Mouse (Mus musculus): ENCODE measurements at regions not wholly inside any gene's neighbourhood (a gene's known extent, or its start where the extent isn't known, plus 50 kb on each side); places are given as distances from the start of the nearest gene placed in this dataset.

DNA sequence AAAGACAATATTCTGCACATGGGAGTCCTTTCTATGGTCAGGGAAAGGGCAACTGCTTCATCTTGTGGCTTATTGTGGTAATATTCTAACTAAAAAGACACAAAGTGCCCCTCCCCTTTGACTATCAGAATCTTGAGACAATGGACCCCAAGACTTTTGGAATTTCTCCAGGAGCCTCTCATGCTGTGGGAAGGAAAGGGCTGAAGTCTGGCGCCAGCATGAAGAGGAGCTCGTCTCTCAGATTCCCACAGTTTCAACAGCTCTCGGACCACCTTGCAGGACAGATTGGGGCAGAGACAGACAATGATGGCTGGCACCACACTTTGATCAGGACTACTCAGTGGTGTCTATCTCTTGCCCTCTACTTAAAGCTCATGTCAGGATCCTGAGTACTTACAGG, 311.8 kb downstream of the Tbc1d1 start:
- Histone ChIP-seq H3K27me3 (ENCODE audit: control insufficient read depth, insufficient read depth, low read length) (no peaks in the 10 kb centered on the region), H3K36me3 (ENCODE audit: control insufficient read depth, insufficient read depth, low read length) (no peaks in the 10 kb centered on the region), H3K4me3 (ENCODE audit: control insufficient read depth, insufficient read depth, low read length) (no peak overlapping the region), H3K27ac (ENCODE audit: control insufficient read depth, insufficient read depth, low read length) (no peak overlapping the region), H3K4me1 (replicated peaks; ENCODE audit: control insufficient read depth, insufficient read depth, low read length) (peaks cover 15% of the 10 kb centered on the region)
- DNase-seq = no peak
- TF ChIP-seq POLR2A (IDR thresholded peaks at IDR 0.05; ENCODE audit: control insufficient read depth, extremely low read depth, insufficient read depth, low read length, poor library complexity) = no peak
- no peak for TF ChIP-seq CTCF (IDR thresholded peaks at IDR 0.05; ENCODE audit: borderline replicate concordance, control insufficient read depth, extremely low read depth, insufficient read depth, low read length, poor library complexity)
- 97% methylated on average over 3 of the region's 3 CpGs for WGBS

DNA sequence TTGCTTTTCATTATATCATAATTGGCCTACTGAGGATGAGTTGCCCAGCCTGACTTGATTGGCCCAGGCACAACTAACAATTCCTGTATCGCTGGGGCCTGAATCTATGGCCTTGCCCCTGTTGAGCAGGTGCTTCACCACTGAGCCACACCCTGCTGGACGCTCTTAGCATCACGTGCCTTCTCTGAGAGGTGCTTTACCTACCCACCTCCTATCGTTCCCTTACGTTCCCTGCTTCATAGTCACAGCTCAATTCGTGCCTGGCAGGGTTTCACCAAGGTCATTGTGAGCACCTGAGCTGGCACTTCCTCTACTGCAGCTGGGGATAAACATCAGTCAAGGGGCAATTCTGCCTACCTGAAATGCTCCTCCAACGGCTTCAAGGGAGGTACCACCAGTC, 312.2 kb downstream of the Tbc1d1 start:
- no peak for TF ChIP-seq POLR2A (IDR thresholded peaks at IDR 0.05; ENCODE audit: control insufficient read depth, extremely low read depth, insufficient read depth, low read length, poor library complexity)
- TF ChIP-seq CTCF (IDR thresholded peaks at IDR 0.05; ENCODE audit: borderline replicate concordance, control insufficient read depth, extremely low read depth, insufficient read depth, low read length, poor library complexity) = no peak
- Histone ChIP-seq H3K27me3 (ENCODE audit: control insufficient read depth, insufficient read depth, low read length) (no peaks in the 10 kb centered on the region), H3K4me3 (ENCODE audit: control insufficient read depth, insufficient read depth, low read length) (no peak overlapping the region), H3K36me3 (ENCODE audit: control insufficient read depth, insufficient read depth, low read length) (no peaks in the 10 kb centered on the region), H3K27ac (ENCODE audit: control insufficient read depth, insufficient read depth, low read length) (no peak overlapping the region), H3K4me1 (replicated peaks; ENCODE audit: control insufficient read depth, insufficient read depth, low read length) (peaks cover 15% of the 10 kb centered on the region)
- WGBS = 90% methylated on average over 7 of the region's 7 CpGs
- no peak for DNase-seq

DNA sequence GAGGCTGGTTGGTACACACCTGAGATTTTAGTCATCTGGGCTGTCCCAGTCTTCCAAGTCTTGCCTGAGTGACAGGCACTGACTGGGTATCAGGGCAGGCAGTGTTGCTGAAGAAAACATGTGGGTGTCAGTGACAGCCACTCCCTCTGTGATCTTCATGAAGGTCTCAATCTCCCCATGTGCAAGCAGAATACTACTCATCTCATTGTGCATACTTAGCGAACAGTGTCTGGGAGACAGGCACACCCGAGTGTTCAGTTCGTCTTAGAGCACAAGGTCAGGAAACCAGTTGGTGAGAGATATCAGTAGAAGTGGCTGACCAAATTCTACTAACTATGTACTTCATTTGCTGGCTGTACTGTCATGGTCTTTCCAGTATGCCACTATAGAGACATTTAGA, 315.9 kb downstream of the Tbc1d1 start:
- no peaks in the 10 kb centered on the region for H3K27me3 ChIP-seq (ENCODE audit: control insufficient read depth, insufficient read depth, low read length)
- WGBS = 85% methylated on average over 3 of the region's 3 CpGs
- no peaks in the 10 kb centered on the region for H3K36me3 ChIP-seq (ENCODE audit: control insufficient read depth, insufficient read depth, low read length)
- no peak overlapping the region for H3K27ac ChIP-seq (ENCODE audit: control insufficient read depth, insufficient read depth, low read length)
- H3K4me1 ChIP-seq (replicated peaks; ENCODE audit: control insufficient read depth, insufficient read depth, low read length) = peaks cover 7% of the 10 kb centered on the region
- no peak overlapping the region for H3K4me3 ChIP-seq (ENCODE audit: control insufficient read depth, insufficient read depth, low read length)
- TF ChIP-seq CTCF (IDR thresholded peaks at IDR 0.05; ENCODE audit: borderline replicate concordance, control insufficient read depth, extremely low read depth, insufficient read depth, low read length, poor library complexity) = no peak
- no peak for TF ChIP-seq POLR2A (IDR thresholded peaks at IDR 0.05; ENCODE audit: control insufficient read depth, extremely low read depth, insufficient read depth, low read length, poor library complexity)
- DNase-seq = no peak

DNA sequence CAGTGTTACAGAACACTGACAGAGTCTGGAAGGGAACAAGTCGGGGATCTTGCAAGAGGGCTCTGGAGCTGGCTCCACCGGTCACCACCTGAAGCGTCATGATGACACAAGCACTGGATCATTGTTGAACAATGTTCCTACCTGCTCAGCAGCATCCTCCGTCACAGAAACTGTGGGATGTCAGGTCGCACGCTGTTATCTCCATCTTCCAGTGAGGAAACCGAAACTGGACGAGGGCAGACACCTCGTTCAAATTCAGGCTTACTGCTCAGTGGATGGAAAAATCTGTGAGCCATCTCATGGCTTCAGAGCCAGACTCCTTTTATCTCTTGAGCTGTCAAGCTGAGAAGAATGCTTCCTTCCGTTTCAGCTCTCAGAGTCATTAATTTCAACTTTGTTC, 316.3 kb downstream of the Tbc1d1 start:
- Histone ChIP-seq H3K4me3 (ENCODE audit: control insufficient read depth, insufficient read depth, low read length) (no peak overlapping the region), H3K27ac (ENCODE audit: control insufficient read depth, insufficient read depth, low read length) (no peak overlapping the region)

DNA sequence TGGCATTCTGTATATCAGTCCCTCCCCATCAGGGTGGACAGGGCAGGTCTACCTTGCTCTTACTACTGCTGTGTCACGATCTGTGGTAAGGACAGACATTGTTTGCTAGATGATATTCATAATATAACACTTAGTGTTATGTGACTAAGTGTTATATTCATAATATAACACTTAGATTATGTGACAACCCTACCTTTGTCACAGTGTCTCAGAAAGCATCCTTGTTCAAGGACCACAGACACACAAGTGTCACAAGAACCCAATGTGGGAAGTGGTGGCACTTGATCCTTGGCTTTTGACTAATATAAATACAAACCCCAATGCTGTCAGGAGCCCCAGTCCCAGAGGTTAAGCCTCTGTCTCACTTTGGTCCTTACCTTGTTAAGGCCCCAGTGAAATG, 318.8 kb downstream of the Tbc1d1 start:
- Histone ChIP-seq H3K27ac (ENCODE audit: control insufficient read depth, insufficient read depth, low read length) (no peak overlapping the region), H3K27me3 (ENCODE audit: control insufficient read depth, insufficient read depth, low read length) (no peaks in the 10 kb centered on the region), H3K4me1 (replicated peaks; ENCODE audit: control insufficient read depth, insufficient read depth, low read length) (peaks cover 14% of the 10 kb centered on the region), H3K4me3 (ENCODE audit: control insufficient read depth, insufficient read depth, low read length) (no peak overlapping the region), H3K36me3 (ENCODE audit: control insufficient read depth, insufficient read depth, low read length) (no peaks in the 10 kb centered on the region)
- no peak for DNase-seq
- TF ChIP-seq CTCF (IDR thresholded peaks at IDR 0.05; ENCODE audit: borderline replicate concordance, control insufficient read depth, extremely low read depth, insufficient read depth, low read length, poor library complexity) (no peak), POLR2A (IDR thresholded peaks at IDR 0.05; ENCODE audit: control insufficient read depth, extremely low read depth, insufficient read depth, low read length, poor library complexity) (no peak)
- 96% methylated on average over 1 of the region's 1 CpGs for whole genome bisulfite sequencing

More for the DNA sequence above, 316.3 kb downstream of the Tbc1d1 start:
- Histone ChIP-seq H3K27me3 (ENCODE audit: control insufficient read depth, insufficient read depth, low read length) (no peaks in the 10 kb centered on the region), H3K4me1 (replicated peaks; ENCODE audit: control insufficient read depth, insufficient read depth, low read length) (peaks cover 7% of the 10 kb centered on the region), H3K36me3 (ENCODE audit: control insufficient read depth, insufficient read depth, low read length) (no peaks in the 10 kb centered on the region)
- WGBS = 85% methylated on average over 10 of the region's 10 CpGs
- no peak for TF ChIP-seq CTCF (IDR thresholded peaks at IDR 0.05; ENCODE audit: borderline replicate concordance, control insufficient read depth, extremely low read depth, insufficient read depth, low read length, poor library complexity)
- TF ChIP-seq POLR2A (IDR thresholded peaks at IDR 0.05; ENCODE audit: control insufficient read depth, extremely low read depth, insufficient read depth, low read length, poor library complexity) = no peak
- no peak for DNase-seq

DNA sequence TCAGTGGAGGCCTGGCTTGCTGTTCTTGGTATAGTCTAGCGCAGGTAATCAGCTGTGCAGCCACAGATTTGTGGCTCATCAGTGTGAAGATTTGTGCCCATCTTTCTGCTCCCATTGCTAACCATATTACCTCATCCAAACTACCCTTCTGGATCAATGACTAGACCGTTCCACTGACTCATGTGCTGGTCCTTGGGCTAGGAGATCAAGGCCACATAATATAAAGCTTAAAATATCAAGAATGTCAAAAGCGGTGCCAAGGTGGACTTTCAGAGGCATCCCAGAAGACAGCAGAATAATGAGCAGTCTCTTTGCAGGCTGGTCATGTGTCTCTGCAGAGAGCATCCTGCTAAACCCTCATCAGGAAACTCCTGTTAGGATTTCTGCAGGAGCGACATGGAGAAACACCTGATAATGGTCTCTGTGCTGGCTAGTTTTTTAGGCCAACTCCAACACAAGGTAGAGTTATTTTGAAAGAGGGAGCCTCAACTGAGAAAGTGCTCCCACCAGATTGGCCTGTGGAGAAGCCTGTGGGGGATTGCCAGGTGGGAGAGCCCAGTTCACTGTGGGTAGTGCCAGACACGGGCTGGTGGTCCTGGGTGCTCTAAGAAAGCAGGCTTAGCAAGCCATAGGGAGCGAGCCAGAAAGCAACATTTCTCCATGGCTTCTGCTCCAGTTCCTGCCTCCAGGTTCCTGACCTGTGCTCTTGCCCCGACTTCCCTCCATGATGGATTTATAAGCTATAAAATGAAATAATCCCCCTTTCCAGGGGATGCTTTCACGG, 319.8 kb downstream of the Tbc1d1 start:
- Histone ChIP-seq H3K36me3 (ENCODE audit: control insufficient read depth, insufficient read depth, low read length) (no peaks in the 10 kb centered on the region), H3K4me3 (ENCODE audit: control insufficient read depth, insufficient read depth, low read length) (no peak overlapping the region), H3K27ac (ENCODE audit: control insufficient read depth, insufficient read depth, low read length) (no peak overlapping the region), H3K27me3 (ENCODE audit: control insufficient read depth, insufficient read depth, low read length) (no peaks in the 10 kb centered on the region), H3K4me1 (replicated peaks; ENCODE audit: control insufficient read depth, insufficient read depth, low read length) (peaks cover 14% of the 10 kb centered on the region)
- TF ChIP-seq CTCF (IDR thresholded peaks at IDR 0.05; ENCODE audit: borderline replicate concordance, control insufficient read depth, extremely low read depth, insufficient read depth, low read length, poor library complexity) (no peak), POLR2A (IDR thresholded peaks at IDR 0.05; ENCODE audit: control insufficient read depth, extremely low read depth, insufficient read depth, low read length, poor library complexity) (no peak)
- WGBS = 92% methylated on average over 8 of the region's 8 CpGs
- DNase-seq = no peak

All from thymus, adult 2 months (tissue).